Mouse (Mus musculus) lung, adult 2 months (tissue): ENCODE results near the gene Dyrk3.

ENCODE experiments used
- CTCF ChIP-seq: fragments of 200-500 bp; IDR thresholded peaks from 2 replicates; pipeline ENCODE4 v1.5.1; 2011; ENCODE audit warnings: mild to moderate bottlenecking, low read length, control low read depth; ENCODE audit not compliant: insufficient read depth
- POLR2A ChIP-seq: fragments of 200-500 bp; IDR thresholded peaks from 2 replicates; pipeline ENCODE4 v1.6.1; 2011; ENCODE audit warnings: low read depth, mild to moderate bottlenecking, control low read depth, low read length, borderline replicate concordance; ENCODE audit errors: extremely low read depth

- no peak for TF ChIP-seq CTCF
- no peak for TF ChIP-seq POLR2A
Observed at GRCm38 (mm10) chr1:131174299-131174861, 36.2 kb upstream of the Dyrk3 start.
